Mouse (Mus musculus) frontal cortex, postnatal 14 days (tissue): ENCODE results near the gene Tgif1.

ENCODE experiments used
- DNase-seq, 2 experiments: peaks; one replicate each; pipeline ENCODE4 v3.0.0; 2022; ENCODE audit warnings: low spot score in 2 of 2

The Tgif1 gene

DNA sequence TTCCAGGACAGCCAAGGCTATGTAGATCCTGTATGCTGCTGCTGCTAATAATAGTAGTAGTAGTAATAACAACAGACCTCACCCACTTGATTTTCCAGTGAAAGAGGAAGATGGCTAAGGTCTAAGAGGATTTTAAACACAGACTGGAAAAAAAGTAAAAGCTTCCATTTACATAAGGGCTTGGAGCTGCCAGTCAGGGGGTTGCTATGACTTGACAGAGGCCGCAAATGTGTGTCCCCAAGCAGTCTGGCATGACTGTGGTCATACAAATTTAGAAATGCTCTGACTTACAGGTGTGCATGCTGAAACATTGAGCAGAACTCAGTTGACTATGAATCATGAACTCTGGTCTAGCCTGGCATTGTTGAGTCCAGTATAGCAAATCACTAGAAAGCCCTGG, 45.5 kb downstream of the Tgif1 start:
- no peak for DNase-seq

DNA sequence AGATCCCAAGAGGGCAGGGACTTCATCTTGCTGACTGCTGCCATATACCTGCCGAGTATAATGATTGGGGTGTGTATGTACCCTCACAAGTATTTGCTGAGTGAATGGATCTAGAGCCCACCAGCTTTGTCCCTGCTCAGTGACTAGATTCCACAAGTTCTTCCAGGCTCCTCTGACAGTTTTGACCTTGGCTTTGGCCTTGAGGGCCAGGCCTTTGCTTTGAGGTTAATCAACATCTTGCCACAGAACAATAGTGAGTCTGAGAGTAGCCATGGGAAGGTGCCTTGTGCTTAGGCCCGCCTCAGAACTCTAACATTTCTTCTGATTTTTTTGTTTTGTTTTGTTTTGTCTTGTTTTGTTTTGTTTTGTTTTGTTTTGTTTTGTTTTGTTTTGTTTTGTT, 46.7 kb downstream of the Tgif1 start:
- no peak for DNase-seq

DNA sequence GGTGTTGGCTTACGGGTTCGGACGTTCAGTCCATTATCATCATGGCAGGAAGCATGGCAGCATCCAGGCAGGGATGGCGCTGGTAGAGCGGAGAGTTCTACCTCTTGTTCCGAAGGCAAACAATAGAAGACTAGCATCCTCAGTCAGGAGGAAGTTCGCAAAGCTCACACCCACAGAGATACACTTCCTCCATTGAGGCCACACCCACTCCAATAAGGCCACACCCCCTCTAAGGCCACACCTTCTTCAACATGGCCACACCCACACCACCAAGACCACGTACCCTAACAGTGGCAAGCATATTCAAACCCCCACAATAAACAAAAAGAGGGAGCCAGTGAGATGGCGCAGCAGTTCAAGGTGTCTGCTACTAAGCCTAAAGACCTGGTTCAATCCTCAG, 47.5 kb downstream of the Tgif1 start:
- no peak for DNase-seq

DNA sequence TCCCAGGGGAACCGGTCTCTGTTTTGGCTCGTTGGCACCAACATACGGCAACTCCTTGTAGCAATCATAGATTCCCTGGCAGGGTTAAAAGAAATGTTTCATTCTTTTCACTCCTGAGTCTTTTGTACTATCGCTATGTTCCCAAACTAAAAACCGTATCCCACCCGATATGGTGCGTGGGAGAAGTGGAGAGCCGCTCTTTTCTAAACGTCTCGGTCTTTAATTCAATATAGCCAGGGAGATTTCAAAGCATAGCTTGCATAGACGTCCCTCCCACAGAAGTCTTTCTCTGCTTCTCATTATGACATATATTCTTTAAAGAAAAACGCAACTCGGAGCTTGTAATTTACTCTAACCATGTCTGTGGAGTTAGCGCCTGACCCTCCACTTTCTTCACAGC, 51.3 kb downstream of the Tgif1 start:
- DNase-seq, result no peak

DNA sequence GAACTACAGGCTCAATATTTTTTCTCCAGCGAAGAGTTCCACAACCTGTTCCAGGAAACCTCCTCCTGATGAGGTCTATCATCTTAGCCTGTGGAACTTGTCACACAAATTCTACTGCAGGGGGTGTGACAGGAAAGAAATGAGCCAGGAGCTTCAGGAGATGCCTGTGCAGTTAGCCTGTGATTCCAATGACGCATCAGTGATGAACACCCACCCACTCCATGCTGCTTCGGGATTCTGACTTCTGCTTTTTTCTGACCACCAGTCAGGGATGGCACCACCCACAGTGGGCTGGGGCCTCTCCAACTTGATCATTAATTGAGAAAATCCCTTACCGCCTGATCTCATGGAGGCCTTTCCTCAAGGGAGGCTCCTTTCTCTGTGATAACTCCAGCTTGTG, 54.1 kb downstream of the Tgif1 start:
- no peak for DNase-seq

DNA sequence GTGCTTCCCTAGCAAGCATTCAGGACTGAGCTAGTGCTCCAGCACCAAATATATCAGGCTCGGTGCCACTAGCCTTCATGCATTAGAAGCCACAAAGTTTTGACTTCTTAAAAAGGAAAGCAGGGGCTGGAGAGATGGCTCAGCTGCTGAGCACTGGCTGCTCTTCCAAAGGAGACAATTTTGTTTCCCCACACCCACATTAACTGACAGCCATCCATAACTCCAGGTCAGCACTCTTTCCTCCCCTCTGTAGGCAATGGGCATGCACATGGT, 55.6 kb downstream of the Tgif1 start:
- no peak for DNase-seq

DNA sequence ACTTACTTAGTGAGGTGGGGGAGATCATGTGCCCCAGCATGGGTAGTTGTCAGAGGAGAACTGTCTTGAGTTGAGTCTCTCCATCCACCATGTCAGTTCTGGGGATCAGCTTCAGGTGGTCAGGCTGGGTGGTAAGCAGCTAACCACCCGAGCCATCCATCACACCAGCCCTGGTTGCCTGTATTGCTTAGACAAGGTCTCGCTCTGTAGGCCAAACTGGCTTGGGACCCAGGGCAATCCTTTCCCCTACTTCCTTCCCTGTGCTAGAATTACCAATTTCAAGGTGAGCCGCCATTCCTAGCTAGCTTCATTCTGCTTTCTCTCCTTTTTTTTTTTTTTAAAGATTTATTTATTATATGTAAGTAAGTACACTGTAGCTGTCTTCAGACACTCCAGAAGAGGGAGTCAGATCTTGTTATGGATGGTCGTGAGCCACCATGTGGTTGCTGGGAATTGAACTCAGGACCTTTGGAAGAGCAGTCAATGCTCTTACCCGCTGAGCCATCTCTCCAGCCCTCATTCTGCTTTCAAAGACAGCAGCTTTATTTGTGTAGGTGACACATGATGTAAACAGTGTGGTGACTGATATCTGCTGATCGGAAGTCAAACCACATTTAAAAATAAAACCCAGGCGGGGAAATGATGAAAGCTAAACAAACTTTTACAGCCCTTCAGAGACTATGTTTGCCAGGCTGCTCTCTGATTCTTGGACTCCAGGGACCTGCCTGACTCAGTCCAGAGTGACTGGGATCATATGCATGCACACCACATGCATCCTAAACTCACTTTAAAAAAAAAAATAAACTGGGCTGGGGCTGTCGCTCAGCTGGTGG, 56.2 kb downstream of the Tgif1 start:
- DNase-seq, result no peak

DNA sequence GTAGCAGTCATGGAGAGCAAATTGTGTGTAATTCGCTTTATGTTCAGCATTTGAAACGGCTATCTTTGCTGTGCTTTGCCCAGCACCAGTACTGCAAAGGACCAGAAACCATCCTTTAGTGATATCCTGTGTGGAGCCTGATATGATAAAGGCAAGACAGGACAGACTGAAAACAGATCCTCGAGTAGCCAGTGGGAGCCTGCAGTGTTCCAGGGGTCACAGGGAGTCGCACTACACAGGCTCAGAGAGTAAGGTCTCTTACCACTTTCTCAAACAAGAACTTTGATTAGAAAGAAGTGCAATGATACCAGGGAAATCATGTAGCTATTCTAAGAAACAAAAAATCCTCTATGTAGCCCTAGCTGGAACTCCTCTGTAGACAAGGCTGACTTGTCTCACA, 58.1 kb downstream of the Tgif1 start:
- no peak for DNase-seq

DNA sequence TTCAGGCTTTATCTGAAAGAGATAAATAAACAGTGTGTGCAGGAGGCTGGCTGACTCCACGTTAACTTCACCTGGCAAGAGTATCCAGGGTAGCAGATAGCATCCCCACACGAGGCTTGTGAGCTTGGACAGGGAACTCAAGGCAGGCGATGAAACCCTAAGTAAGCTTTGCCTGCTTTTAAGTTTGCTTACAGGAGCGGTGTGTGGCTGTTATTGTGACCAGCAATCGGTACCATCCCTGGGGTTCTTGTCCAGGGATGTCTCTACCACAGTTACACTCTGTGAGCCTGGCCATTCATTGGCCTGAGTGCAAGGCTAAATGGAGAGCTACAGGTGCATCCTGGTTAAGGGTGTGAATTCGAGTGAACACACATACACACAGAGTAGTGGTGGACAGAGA, 58.6 kb downstream of the Tgif1 start:
- no peak for DNase-seq

DNA sequence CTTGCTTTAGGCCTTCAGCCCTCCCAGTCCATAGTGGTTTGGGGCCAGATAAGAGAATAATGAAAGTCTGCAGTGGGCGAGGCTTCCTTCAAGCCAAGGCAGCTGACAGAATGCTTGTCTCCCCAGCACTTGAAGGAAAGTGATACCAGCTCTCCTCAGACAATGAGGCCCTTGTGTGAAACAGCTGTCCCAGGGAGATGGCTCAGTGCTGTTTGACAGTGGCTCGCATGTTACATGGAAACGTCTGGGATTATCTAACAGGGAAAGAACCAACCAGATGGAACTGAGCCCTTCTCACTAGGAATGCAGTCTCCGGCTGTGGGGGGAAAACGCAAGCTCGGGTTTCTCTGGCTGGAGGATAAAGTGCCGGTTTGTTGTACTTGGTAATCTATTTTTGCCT, 59.1 kb downstream of the Tgif1 start:
- peak; percentile 16 to 31 for DNase-seq
